Mouse (Mus musculus): ENCODE measurements around the gene Bbs5.

Bbs5 gene

GRCm38 (mm10) chr2:69646726-69647490 is at the start of gene Bbs5:
Bbs5 (plus strand) TSS chr2:69647171.
- WGBS: 3% methylated on average over 43 of the region's 43 CpGs

- WGBS: 92% methylated on average over 7 of the region's 7 CpGs
Observed at GRCm38 (mm10) chr2:69603726-69604393, 43.1 kb upstream of the Bbs5 start.

GRCm38 (mm10) chr2:69606621-69607020 is 40.4 kb upstream of the Bbs5 start:
- 92% methylated on average over 3 of the region's 3 CpGs for WGBS

GRCm38 (mm10) chr2:69612237-69612636 is 34.7 kb upstream of the Bbs5 start:
- WGBS: 42% methylated on average over 10 of the region's 10 CpGs

- 61% methylated on average over 9 of the region's 9 CpGs for WGBS
Observed at GRCm38 (mm10) chr2:69612716-69613115, 34.3 kb upstream of the Bbs5 start.

GRCm38 (mm10) chr2:69613237-69613636 is 33.7 kb upstream of the Bbs5 start:
- 58% methylated on average over 4 of the region's 4 CpGs for WGBS

- WGBS: 62% methylated on average over 17 of the region's 17 CpGs
Observed at GRCm38 (mm10) chr2:69629215-69629614, 17.8 kb upstream of the Bbs5 start.

GRCm38 (mm10) chr2:69629914-69630313 is 17.1 kb upstream of the Bbs5 start:
- 89% methylated on average over 6 of the region's 6 CpGs for WGBS

GRCm38 (mm10) chr2:69630792-69631191 is 16.2 kb upstream of the Bbs5 start:
- WGBS: 96% methylated on average over 5 of the region's 5 CpGs

- WGBS: 91% methylated on average over 2 of the region's 2 CpGs
Observed at GRCm38 (mm10) chr2:69631449-69631848, 15.5 kb upstream of the Bbs5 start.

GRCm38 (mm10) chr2:69635064-69635701 is 11.8 kb upstream of the Bbs5 start:
- WGBS: 6% methylated on average over 11 of the region's 11 CpGs

- 62% methylated on average over 6 of the region's 6 CpGs for WGBS
Observed at GRCm38 (mm10) chr2:69635807-69636206, 11.2 kb upstream of the Bbs5 start.

GRCm38 (mm10) chr2:69637989-69638388 is 9.0 kb upstream of the Bbs5 start:
- WGBS: 80% methylated on average over 7 of the region's 7 CpGs

GRCm38 (mm10) chr2:69640100-69640499 is 6.9 kb upstream of the Bbs5 start:
- 55% methylated on average over 10 of the region's 10 CpGs for WGBS

- WGBS: 94% methylated on average over 11 of the region's 11 CpGs
Observed at GRCm38 (mm10) chr2:69644968-69645617, 1.9 kb upstream of the Bbs5 start.

GRCm38 (mm10) chr2:69649716-69650115 is 2.7 kb downstream of the Bbs5 start:
- WGBS: 91% methylated on average over 5 of the region's 5 CpGs

GRCm38 (mm10) chr2:69659326-69659725 is 12.4 kb downstream of the Bbs5 start:
- 94% methylated on average over 4 of the region's 4 CpGs for WGBS

GRCm38 (mm10) chr2:69663827-69664476 is 17.0 kb downstream of the Bbs5 start:
- 86% methylated on average over 13 of the region's 13 CpGs for WGBS

GRCm38 (mm10) chr2:69667656-69668055 is 20.7 kb downstream of the Bbs5 start:
- WGBS: 94% methylated on average over 4 of the region's 4 CpGs

- 68% methylated on average over 6 of the region's 6 CpGs for WGBS
Observed at GRCm38 (mm10) chr2:69668414-69668813, 21.4 kb downstream of the Bbs5 start.

GRCm38 (mm10) chr2:69669853-69670252 is 22.9 kb downstream of the Bbs5 start, which contains the start of gene Klhl41:
Klhl41 (plus strand) TSS chr2:69670120.
- 57% methylated on average over 9 of the region's 9 CpGs for WGBS

GRCm38 (mm10) chr2:69673723-69674122 is 26.8 kb downstream of the Bbs5 start:
- 68% methylated on average over 5 of the region's 5 CpGs for WGBS
